Comparison of ENCODE assay signal across 9 mouse cellular contexts in the genomic region with DNA sequence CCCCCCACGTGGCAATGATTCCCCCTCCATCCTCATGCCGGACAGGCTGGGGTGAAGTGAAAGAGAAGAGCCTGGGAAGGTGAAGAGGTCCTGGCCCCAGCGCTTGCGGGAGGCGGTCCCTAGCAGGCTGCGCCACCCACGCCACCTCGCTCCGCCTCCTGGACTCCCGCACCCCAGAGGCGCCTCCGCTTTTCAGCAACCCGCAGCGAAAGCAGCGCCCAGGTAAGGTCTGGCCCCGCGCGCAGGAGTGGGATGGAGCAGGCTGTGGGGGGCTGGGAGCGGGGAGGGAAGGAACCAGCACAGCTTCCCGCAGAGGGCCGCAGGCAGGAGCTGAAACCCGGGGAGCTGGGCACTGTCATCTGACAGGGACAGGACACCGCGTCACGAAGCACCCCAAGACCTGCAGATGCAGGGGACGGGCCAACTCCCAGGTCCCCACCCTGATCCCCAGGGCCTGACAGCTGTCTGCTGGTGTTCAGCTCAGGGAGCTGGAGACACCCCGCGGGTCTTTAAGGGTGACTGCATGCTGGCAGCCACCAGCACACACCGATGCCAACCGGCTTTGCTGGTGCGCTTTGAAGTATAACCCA. TPM values are rescaled to one million over a fixed set of nuclear protein-coding genes. Genes with fewer than 3 reads are reported as not detected.
A peak's percentile ranks its signal among the peaks of the same experiment; 100 is the strongest.
DNase-seq lines count a peak whose midpoint lies in the region; ATAC-seq and TF ChIP-seq lines count a peak whose summit lies in the region.
"Had no signal": no experiment of that assay in that cellular context is flagged by ENCODE, and none has a peak within 500 bp of the region (broad histone marks: within the 10 kb centered on the region; RNA-seq: fewer than 3 reads in every experiment).

A gene (plus strand): TSS at position 157 of the 590 bp plus-strand sequence.

- H3K4me3 ChIP-seq in embryonic fibroblast, embryonic 13.5 days (ENCODE audit: insufficient read depth, low read length) = peak within 1 kb of the TSS; percentile 12
- H3K4me3 ChIP-seq in hindbrain, embryonic 16.5 days (ENCODE audit: low read length) = peak within 1 kb of the TSS; percentile 56
- H3K4me3 ChIP-seq in limb, embryonic 11.5 days (ENCODE audit: low read depth, low read length) = peak within 1 kb of the TSS; percentile 35
- peak within 1 kb of the TSS; percentile 59 for H3K4me3 ChIP-seq in midbrain, embryonic 16.5 days (ENCODE audit: low read depth, low read length)

- H3K4me1 ChIP-seq in embryonic fibroblast, embryonic 13.5 days (ENCODE audit: control insufficient read depth, insufficient read depth, low read length) = 0 out of 2 replicates have a peak, but pooled peaks cover 3% of the 10 kb centered on the region
- H3K4me1 ChIP-seq in hindbrain, embryonic 16.5 days (ENCODE audit: control insufficient read depth, insufficient read depth, low read depth, low read length) = peaks cover 7% of the 10 kb centered on the region; the same call in 1 of the 2 replicates
- peaks cover 6% of the 10 kb centered on the region for H3K4me1 ChIP-seq in limb, embryonic 11.5 days (ENCODE audit: control insufficient read depth, insufficient read depth, low read length)
- H3K4me1 ChIP-seq in midbrain, embryonic 16.5 days (ENCODE audit: control insufficient read depth, insufficient read depth, low read length) = no peaks in the 10 kb centered on the region; the same call in 1 of the 2 replicates

- H3K27me3 ChIP-seq in hindbrain, embryonic 16.5 days (replicated peaks; ENCODE audit: control insufficient read depth, insufficient read depth, low read length) = peaks cover 11% of the 10 kb centered on the region; the same call in 1 of the 2 replicates
- peaks cover 17% of the 10 kb centered on the region for H3K27me3 ChIP-seq in limb, embryonic 11.5 days (ENCODE audit: control insufficient read depth, insufficient read depth, low read length)
- peaks cover 3% of the 10 kb centered on the region for H3K27me3 ChIP-seq in midbrain, embryonic 16.5 days (ENCODE audit: control insufficient read depth, insufficient read depth, low read depth, low read length)

- no peaks in the 10 kb centered on the region for H3K36me3 ChIP-seq in hindbrain, embryonic 16.5 days (ENCODE audit: control insufficient read depth, insufficient read depth, low read length)
- no peaks in the 10 kb centered on the region for H3K36me3 ChIP-seq in limb, embryonic 11.5 days (ENCODE audit: control insufficient read depth, insufficient read depth, low read length)
- H3K36me3 ChIP-seq in midbrain, embryonic 16.5 days (ENCODE audit: control insufficient read depth, insufficient read depth, low read length) = no peaks in the 10 kb centered on the region
- H3K36me3 ChIP-seq: G1E had no signal

- no peak for TF ChIP-seq POLR2A in embryonic fibroblast, embryonic 13.5 days (IDR thresholded peaks at IDR 0.05; ENCODE audit: low read depth, low read length)

- peak within 1 kb of the TSS; percentile 89 for H3K4me2 ChIP-seq in hindbrain, embryonic 16.5 days (ENCODE audit: low read length)
- H3K4me2 ChIP-seq in limb, embryonic 11.5 days (ENCODE audit: low read depth, severe bottlenecking) = peak within 1 kb of the TSS; percentile 85
- H3K4me2 ChIP-seq in midbrain, embryonic 16.5 days (ENCODE audit: low read length) = peak within 1 kb of the TSS; percentile 92

- WGBS in hindbrain, embryonic 16.5 days = 2% methylated on average over 31 of the region's 31 CpGs
- WGBS in limb, embryonic 11.5 days = under 1% methylated on average over 28 of the region's 31 CpGs
- 1% methylated on average over 31 of the region's 31 CpGs for WGBS in midbrain, embryonic 16.5 days

- ATAC-seq in hindbrain, embryonic 16.5 days = peak; percentile 68
- ATAC-seq in limb, embryonic 11.5 days (ENCODE audit: insufficient number of reproducible peaks, low FRiP score, low TSS enrichment, low read depth) = 0 out of 2 replicates have a peak, but pooled peaks have one; percentile 57
- peak; percentile 66 for ATAC-seq in midbrain, embryonic 16.5 days

- no peaks in the 10 kb centered on the region for H3K9me3 ChIP-seq in hindbrain, embryonic 16.5 days (ENCODE audit: control insufficient read depth, low read length)
- no peaks in the 10 kb centered on the region for H3K9me3 ChIP-seq in limb, embryonic 11.5 days (ENCODE audit: control insufficient read depth, low read length)
- no peaks in the 10 kb centered on the region for H3K9me3 ChIP-seq in midbrain, embryonic 16.5 days (replicated peaks; ENCODE audit: control insufficient read depth, low read length, poor library complexity, severe bottlenecking)
- H3K9me3 ChIP-seq: G1E had no signal

- DNase-seq in gastrocnemius, postnatal 10 days = peak; percentile 6
- no peak for DNase-seq in gastrocnemius, postnatal 4 days (ENCODE audit: low spot score in 2 of 2)
- peak; percentile 28 for DNase-seq in R1 (ENCODE audit: low read depth, low spot score)
- peak; percentile 36 for DNase-seq in limb, embryonic 11.5 days (ENCODE audit: low spot score)
- peak; percentile 45 for DNase-seq in thymus, postnatal 4 days

- H3K9ac ChIP-seq in hindbrain, embryonic 16.5 days (ENCODE audit: low read depth, low read length) = peak within 1 kb of the TSS; percentile 73
- H3K9ac ChIP-seq in limb, embryonic 11.5 days (ENCODE audit: low read length) = peak within 1 kb of the TSS; percentile 50
- peak within 1 kb of the TSS; percentile 76 for H3K9ac ChIP-seq in midbrain, embryonic 16.5 days (ENCODE audit: low read depth, low read length)

- no peak within 1 kb of the TSS for H3K27ac ChIP-seq in embryonic fibroblast, embryonic 13.5 days (ENCODE audit: insufficient read depth, low read length)
- H3K27ac ChIP-seq in hindbrain, embryonic 16.5 days (ENCODE audit: low read depth, low read length) = no peak within 1 kb of the TSS
- H3K27ac ChIP-seq in limb, embryonic 11.5 days (replicated peaks; ENCODE audit: low read depth, low read length) = no peak within 1 kb of the TSS
- H3K27ac ChIP-seq in midbrain, embryonic 16.5 days (ENCODE audit: low read length) = no peak within 1 kb of the TSS

- TF ChIP-seq CTCF in embryonic fibroblast, embryonic 13.5 days (IDR thresholded peaks at IDR 0.05; ENCODE audit: borderline replicate concordance, insufficient read depth, low read length) = no peak

RNA-seq across cellular contexts. Expression of the gene that starts here (rescaled TPM):
- 1 to 10 TPM in 1 of 2 experiments, not detected in 1; 1.7 TPM for total RNA-seq in gastrocnemius, postnatal 10 days (2021)
- total RNA-seq in gastrocnemius, postnatal 4 days (2021) = not detected
- 0.57 and 4.3 TPM in 2 replicates for polyA plus RNA-seq in embryonic fibroblast, embryonic 13.5 days (2011; ENCODE audit: insufficient read length, low read depth, missing spikeins)
- polyA plus RNA-seq in hindbrain, embryonic 16.5 days (2015; fragmentation: Nextera tagmentation; extraction: Ambion mirVana) = 4.5 and 4.7 TPM in 2 replicates
- polyA plus RNA-seq in limb, embryonic 11.5 days (2014; fragmentation: Nextera tagmentation; extraction: Ambion mirVana) = 0.19 and 0.21 TPM in 2 replicates
- polyA plus RNA-seq in midbrain, embryonic 16.5 days (2015; fragmentation: Nextera tagmentation; extraction: Ambion mirVana) = 4.4 and 5.5 TPM in 2 replicates
- polyA plus RNA-seq: G1E had no signal

Comparison
In these comparisons a context has a peak if more than half of its experiments do, and no peak if none do; other contexts are left out.
1. DNase-seq: peak in gastrocnemius, postnatal 10 days (single experiment), R1 (single experiment) and thymus, postnatal 4 days (single experiment); none in gastrocnemius, postnatal 4 days (0 of 2).
2. Peak in DNase-seq, ATAC-seq, H3K4me3 ChIP-seq, H3K9ac ChIP-seq and H3K4me2 ChIP-seq in limb, embryonic 11.5 days; RNA of the gene not detected or under 1 TPM.
3. Peak in every context shown above with its lines, with median percentiles within 50 percentile points of each other: H3K4me3 ChIP-seq, ATAC-seq, H3K4me2 ChIP-seq and H3K9ac ChIP-seq.